Mouse (Mus musculus) kidney, adult 8-10 months (tissue): ENCODE measurements around the gene Gm20917.
"Not testable (repeated sequence)": the region's sequence is repeated elsewhere in the genome, so short reads cannot be mapped to it uniquely, and the experiment has no call there.

Experiments used
- DNase-seq, 2 experiments: peaks; one replicate each; pipeline ENCODE4 v3.0.0; 2022

Gene Gm20917

GRCm38 (mm10) chrY:79151022-79151421 is at the start of gene Gm20917:
Gm20917 (minus strand) TSS chrY:79151122.
- not testable (repeated sequence) for DNase-seq
